Mouse (Mus musculus): ENCODE measurements around the gene Golph3.

- TF ChIP-seq POLR2A (IDR thresholded peaks at IDR 0.05; ENCODE audit: low read depth, low read length), result no peak
- no peak for TF ChIP-seq CTCF (IDR thresholded peaks at IDR 0.05; ENCODE audit: borderline replicate concordance, insufficient read depth, low read length)
Observed at GRCm38 (mm10) chr15:12341401-12341758, 20.1 kb downstream of the Golph3 start.
